Mouse (Mus musculus): ENCODE measurements around the gene Mum1.

Mum1 gene

DNA sequence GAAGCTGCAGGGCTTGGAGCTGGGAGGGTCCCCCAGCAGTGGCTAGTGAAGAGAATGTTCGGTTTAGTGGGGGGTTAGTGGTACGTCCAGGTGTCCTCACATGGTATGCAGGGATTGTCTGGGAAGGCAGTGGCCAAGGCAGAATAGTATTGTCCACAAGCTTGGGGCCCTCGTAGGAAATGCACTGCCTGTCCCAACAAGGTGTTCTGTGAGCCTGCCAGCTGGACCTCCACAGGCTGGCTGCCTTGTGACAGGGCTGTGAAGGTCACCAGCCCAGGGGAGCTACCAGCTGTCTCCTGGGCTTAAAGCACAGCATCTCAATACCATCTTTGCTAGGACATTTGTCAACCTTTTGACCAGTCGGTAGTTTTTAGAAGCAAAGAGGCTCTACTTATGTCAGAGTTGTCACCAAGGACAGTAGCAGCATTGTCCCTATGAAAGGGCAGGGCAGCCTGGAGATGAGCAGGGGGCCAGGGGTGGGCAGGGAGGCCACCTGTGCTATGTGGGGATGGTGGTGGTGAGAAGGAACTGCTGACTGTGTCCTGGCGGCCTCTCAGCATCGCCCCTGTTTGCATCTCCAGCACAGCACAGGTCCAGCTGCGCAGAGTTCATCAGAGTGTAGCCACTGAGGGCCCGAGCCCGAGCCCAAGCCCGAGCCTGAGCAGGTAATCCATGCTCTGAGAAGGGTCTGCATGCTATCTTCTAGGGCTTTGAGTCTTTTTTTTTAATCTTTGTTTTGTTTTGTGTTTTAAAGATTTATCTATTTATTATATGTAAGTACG, 26.4 kb downstream of the Mum1 start:
- no peak for DNase-seq

DNA sequence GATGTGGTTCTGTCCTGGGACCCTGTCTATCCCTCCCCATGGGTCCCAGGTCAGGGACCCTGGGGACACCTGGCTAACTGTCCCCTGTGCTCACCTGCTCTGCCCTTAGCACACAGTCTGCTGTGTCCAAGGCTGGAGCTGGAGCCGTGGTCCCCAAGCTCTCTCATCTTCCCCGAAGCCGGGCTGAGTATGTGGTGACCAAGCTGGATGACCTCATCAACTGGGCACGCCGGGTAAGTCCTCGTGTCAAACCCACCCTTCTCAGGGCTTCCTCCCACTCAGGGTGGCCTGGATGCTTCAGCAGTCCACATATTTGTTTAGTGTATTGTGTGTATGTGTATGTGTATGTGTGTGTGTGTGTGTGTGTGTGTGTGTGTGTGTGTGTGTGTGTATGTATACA, 27.3 kb downstream of the Mum1 start:
- no peak for DNase-seq

DNA sequence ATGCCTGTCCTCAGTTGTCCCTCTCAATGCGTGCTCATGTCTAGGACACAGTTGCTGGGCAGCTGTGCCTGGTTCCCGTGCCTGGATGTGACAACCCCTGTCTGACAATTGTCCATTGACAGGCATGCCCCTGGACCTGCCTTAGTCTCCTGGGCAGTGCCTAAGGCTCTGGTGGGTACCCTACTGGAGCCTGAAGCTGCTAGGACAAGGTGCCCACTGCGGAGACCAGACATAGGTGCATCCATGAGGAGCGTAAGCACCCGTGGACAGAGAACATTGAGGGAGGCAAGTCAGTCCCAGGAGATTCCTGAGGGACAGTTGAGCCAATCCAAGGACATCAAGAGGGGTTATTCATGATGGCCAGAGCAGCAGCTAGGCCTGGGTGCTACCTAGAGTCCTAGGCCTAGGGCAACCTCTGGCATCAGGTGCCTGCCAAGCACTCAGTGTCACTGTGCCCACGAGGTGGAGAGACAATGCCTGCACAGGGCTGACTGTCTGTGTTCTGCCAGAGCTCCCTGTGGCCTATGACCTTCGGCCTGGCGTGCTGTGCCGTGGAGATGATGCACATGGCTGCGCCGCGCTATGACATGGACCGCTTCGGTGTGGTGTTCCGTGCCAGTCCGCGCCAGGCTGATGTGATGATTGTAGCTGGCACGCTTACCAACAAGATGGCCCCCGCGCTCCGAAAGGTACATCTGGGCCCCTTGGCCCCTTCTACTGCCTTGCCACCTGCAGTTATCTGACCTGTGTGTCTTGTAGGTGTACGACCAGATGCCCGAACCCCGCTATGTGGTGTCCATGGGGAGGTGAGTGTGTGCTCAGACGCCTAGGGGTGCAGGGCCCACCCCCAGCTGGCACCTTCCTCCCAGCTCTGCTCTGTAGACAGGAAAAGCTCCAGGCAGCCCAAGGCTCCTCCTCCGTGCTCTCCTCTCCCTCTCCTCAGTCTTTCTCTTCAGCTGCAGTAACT, 28.4 kb downstream of the Mum1 start:
- DNase-seq, result no peak

DNA sequence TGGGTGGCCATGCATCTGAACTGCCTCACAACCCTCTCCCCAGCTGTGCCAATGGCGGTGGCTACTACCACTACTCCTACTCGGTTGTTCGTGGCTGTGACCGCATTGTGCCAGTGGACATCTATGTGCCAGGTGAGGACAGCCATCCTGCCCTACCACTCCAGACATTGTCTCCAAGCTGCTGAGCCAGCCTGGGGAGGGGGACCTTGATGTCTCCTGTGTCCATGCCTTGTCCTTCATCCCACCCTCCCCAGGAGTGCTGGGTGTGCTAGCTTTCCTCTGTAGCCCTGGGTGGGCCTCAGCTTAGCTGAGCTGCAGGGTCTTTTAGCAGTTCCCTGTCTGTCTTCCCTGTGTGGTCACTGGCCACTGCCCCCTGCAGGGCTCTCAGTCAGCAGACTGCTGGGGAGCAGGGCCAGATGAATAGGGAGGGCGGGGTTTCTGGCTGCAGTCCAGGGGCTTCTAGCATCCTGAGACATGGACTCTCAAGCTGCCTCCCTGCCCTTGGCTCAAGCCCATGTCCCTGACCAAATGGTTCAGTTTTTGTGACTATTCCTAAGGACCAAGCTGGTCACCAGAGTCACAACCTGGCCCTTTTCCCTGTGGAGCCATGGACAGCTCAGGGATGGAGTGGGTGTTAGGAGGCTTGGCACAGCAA, 29.8 kb downstream of the Mum1 start:
- DNase-seq, result no peak

DNA sequence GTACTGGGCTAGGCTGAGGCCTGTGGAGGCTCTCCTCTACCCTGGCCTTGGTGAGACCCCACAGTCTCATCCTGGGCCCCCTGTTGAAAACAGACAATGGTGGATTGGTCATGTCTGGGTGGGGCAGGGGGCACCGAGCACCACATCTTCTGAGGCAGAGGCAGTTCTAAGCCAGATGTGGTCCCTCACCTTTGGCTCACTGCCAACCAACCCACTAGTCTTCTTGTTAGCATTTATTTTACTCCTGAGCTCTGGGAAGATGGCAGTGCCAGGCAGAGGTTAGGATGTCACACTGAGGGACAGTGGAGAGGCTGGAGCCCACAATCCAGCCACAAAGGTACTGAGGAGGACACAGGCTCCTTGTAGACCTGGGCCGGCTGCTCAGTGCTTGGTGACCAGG, 31.7 kb downstream of the Mum1 start:
- DNase-seq, result no peak

DNA sequence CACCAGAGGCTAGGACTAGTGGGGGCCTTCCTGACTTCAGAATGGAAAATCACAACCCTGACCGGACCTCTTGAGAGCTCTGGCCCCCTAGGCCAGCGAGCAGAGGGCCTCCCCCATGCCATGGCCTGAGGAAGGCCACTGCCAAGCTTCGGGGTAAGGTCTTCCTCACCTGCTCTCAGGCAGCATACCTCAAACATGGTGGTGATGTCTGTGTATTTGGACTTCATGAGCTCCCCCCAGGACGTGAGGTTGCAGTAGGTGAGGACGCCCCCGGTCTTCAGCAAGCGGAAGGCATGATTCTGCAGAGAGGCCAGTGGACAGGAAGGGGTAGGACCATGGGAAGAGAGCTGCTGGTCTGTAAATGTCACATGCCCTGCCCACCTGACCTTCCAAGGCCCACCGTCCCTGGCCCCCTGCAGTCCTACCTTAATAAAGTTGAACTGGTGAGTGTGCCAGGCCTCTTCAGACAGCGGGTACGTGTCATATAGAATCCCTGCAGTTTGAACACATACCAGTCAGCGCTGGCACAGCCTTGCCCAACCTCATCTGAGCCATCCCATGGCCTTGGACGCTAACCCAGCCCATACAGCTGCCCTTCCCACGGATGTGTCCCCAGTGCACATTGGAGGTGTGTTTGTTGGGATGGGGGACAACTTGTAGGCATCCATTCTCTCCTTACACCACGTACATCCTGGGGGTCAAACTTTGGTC, 32.7 kb downstream of the Mum1 start:
- DNase-seq, result no peak

DNA sequence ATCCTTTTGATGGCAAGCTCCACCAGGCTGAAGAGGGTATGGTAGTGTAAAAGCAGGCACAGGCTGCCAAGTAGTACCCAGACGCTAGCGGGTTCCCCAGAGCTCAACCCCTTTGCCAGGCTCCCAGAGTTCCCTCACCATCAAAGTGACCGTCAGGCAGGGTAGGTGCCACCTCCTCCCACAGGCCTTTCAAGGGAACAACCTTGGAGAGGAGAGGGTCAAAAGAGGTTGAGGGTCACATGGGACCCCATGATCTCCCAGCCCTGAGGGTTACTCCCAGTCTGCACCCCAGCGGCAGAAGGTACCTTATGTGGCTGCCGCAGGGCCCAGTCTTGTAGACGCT, 33.2 kb downstream of the Mum1 start:
- no peak for DNase-seq

DNA sequence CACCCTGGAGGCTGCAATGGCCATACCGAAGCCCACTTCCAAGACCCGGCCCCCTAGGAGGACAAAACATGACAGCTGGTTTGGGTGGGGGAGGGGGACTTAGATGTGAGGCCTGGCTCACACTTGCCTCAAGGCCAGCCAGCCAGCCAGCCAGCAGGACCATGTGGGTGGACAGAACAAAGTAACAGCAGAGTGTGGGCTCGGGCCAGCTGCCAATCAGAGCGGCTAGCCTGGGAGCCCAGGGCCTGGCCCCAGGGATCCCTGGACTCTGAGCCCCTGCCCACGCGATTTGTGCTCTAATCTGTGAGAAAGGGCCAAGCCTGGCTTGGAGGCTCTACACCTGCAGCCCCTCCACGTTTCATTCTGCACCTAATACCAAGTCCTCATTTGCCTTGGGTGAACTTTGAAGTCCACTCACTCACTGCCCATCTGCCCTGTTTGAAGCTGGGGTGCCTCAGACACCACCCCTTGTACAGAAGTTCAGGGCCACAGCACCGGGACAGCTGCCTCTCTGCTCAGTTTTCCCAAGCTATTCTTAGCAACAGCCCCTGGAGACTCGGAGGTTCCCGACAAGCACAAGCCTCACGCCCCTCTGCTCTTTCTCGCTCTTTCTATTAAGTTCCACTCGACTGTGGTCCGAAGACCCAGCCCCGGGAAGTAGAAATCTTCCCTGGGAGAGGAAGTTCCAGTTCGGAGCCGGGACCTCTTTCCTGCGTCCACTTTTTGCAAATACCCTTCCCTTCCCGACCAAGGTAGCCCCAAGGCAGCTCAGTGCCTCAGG, 33.8 kb downstream of the Mum1 start:
- DNase-seq, result no peak

DNA sequence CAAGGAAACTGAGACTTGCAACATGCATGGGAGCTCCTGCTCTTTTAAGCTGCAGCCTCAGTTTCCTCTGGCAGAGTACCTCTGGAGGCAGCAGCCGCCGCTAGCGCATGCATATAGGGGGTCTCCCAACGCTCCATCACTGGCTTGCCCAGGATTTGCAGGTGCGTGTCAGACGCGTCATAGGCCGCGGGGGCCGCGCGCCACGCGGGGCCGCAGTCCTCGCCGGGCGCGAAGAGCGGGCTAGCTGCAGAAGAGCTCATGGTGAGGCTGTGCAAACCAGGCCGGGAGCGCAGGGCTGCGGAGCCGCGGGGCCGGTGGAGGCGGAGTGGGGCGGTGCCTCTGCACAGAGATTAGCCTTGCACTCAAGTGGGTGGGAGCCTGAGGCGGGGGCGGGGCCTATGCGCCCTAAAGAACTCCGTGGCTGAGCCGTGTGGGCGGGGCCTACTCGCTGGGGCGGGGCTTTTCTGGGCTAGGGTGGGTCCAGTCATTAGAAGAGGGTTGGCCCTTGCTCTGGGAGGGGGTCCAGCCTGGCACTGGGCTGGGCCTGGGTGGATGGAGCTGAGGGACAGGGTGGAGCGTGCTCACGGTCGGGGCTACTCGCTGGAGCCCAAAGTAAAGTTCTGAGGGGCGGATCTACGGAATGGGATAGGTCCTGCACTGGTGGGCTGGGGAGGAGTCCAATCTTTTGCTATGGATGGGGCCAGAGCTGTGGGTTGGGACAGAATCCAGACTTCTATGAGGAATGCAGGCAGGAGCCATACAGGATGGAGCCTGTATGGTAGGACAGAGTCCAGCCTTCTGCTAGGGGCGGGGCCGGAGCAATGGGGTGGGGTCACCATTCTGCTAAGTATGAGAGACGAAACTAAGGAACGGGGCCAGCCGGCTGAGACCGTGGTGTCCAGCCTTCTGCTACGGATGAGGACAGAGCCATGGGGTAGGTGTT, 34.7 kb downstream of the Mum1 start, which contains the start of the genes Gamt and Dazap1:
TSS of gene Gamt (minus strand) at position 371 of the 943 bp plus-strand sequence.
TSS of gene Dazap1 (plus strand) at position 845 of the 943 bp plus-strand sequence.
- DNase-seq, result peak; percentile 92

DNA sequence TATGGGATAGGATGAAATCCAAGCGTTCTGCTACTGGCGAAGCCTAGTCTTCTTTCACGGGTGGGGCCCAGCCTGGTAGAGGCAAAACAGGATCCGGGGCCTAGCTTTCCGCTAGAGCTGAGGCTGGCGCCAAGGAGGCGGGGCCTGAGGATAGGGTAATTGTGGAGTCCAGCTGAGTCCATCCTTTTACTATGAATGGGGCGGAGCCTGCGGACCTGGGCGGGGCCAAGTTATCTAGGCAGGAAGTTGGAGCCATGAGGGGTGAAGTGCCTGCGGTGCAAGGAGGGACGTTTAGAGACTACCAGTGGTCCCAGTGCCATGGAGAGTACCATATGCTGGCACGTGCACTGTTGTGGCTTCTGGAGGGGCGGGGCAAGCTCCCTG, 35.3 kb downstream of the Mum1 start:
- peak; percentile 83 to 85 for DNase-seq

DNA sequence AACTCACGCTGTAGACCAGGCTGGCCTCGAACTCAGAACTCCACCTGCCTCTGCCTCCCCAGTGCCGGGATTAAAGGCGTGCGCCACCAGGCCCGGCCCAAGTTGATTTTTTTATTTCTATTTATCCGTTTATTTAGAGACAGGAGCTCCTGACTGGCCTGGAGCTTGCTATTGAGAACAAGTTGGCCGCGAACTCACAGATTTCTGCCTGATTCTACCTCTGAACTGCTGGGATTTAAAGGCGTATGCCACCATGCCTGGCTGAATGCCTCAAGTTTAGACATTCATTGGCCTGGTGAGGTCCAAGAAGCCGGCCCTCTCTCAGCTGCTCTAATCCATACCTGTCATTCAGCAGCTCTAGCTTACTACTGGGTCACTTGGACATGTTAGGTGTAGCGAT, 35.9 kb downstream of the Mum1 start:
- no peak for DNase-seq

DNA sequence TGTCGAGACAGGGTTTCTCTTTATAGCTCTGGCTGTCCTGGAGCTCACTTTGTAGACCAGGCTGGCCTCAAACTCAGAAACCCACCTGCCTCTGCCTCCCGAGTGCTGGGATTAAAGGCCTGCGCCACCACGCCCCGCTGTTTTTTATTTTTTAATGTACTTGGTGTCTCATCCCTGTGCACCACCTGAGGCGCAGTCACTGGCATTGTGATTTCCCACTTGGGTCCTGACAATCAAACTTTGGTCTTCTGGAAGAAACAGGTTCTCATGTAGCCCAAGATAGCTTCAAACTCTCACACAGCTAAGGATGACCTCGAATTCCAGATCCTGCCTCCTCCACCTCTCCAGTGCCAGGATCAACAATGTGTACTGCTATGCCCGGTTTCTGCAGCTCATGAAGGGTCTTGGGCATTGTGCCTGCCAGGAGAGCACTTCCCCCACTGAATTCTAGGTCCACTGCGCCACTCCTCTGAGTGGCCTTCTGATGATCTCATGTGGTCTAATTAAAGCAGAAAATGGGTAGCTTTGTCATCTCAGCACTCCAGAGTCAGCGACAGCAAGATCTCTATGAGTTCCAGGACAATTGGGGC, 36.6 kb downstream of the Mum1 start:
- no peak for DNase-seq

DNA sequence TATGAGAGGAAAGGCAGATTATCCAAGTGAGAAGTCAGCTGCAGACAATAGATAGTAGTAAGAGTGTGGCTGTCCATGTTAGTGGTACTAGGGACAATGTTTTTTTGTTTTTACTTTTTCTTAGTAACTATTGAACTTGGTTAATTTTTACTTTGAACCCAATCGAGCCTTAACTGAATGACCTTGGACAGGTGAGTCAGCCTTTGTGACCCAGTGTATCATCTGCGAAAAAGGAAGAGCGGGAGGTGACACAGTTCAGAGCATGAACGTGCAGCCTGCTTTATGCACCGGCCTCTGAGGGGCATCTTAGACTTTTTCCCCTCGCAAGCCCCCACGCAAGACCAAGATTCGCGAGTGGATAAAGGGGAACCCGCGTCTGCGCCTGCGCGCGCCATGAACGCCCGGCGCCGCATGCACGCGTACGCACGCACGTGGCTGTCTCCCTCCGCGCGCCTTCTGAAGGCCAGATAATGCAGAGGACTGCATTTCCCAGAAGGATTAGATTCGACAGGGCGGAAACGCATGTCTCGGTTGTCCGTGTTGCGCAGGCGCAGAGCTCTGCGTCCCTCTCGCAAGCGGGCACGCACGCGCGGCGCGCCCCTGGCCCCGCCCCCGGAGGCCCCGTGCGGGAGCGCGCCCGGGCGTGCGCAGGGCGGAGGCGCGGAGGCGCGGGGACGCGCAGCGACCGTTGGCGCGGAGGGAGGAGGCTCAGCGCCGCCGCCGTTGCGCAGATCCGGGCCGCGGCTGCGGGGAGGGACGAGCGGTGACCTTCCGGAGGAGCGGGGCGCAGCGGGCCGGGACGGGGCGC, 38.3 kb downstream of the Mum1 start:
- DNase-seq, result peak; percentile 97 to 99

DNA sequence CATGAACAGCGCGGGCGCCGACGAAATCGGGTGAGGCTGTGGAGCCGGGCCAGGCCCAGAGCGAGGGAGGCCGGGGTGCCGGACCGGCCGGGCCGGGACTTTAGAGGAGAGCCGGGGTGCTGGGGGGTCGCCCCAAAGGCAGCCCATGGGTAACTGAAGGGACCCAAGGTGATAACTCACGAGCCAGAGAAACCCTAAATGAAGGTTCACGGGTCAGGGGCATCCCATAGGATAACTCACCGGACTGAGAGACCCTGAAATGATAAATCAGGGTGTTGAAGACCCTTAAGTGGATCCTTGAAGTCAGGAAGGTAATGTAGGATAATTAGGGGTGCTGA, 38.9 kb downstream of the Mum1 start:
- no peak for DNase-seq

DNA sequence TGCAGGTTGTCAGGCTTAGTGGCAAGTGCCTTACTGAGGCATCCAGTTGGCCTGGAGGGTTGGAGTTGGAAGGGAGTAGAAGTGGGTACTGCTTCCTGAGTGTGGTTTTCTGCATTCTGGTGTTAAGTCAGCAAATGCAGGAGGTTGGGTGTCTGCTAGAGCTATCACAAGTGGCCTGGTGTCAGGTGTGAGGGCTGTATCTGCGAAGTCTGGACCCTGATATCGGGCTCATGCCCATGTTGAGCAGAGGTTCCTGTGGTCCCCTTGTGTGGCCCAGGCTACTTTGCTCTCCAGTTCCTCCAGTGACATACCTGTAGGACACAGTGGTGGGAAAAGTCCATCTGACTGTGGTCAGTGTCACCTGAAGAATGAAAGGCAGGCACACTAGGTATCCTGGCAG, 43.9 kb downstream of the Mum1 start:
- no peak for DNase-seq

DNA sequence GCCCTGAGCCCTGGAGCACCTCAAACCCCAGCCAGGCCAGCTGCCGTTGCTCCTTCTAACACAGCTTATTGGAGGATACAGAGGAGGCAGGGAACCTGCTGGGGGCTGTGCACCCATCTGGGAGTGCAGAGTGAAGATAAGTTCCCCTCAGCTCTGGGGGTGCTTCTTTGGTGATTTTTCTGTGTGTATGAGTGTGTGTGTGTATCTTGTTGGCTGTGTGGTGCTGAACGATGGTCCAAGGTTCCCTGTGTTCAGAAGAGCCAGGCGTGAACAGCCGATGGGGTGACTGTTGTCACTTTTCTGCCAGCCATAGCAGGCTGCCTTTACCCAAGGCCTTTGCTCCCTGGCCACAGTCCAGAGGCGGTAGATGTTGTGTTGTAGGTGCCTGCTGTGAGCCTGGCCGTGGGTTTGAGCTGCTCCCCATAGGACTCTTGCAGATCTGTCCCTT, 44.5 kb downstream of the Mum1 start:
- no peak for DNase-seq

DNA sequence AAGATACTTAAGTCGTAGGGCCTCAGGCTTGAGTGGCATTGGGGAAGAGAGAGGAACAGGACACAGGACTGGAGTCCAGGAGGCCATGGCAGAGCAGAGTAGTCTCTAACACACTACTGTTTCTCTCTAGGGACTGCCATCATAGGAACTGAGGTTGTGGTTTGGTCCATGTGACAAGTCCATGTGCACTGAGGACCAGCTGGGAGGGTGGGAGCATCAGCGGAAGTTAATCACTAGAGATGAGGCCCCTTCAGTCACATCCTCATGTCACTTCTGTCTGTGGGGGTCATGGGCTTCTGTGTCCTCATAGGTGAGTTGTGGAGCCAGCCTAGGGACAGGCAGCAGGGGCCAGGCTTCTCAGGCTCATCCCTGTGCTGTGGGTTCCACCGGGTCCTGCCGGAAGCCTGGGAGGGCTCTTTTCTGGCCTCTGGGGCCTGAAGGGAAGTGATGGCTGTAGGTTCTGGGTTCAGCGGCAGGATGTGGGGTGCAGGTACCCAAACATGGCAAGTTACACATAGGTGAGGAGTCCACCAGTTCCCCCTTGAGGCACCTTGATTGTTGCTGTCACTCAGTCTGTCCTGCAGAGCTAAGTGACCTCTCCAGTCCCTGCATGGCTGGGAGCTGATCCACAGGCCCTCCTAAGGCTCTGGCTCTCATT, 45.1 kb downstream of the Mum1 start:
- peak; percentile 38 to 45 for DNase-seq

DNA sequence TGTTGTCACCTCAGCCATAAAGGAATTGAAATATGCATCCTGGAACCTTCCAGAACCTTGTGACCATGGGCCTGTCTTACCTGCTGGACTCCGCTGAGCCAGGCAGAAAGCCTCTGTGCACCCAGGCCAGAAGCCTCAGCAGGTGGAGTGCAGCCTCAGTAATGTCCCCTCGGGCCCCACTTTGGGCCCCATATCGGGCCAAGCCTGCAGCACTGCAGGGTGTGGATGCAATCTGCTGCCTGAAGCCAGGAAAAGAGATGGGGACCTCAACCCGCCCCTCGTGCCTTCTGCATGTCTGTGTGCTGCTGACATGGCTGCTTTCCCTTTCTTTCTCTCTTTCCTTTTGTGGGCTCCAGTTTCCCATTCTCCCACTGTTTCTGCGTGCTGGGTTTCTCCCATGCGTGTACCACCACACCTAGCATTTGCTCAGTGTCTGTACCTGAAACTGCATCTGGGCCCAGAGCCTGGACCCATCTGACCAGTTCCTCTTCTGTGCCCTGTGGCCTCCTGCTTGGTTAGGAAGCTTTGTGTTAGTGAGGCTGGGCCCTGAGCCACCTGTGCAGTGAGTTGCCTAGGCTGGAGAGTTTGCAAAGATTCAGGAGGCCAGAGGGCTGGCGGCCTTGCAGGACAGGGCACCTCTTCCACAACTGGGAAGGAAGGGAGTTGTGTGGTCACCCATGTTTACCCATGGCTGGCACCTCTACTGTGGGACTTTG, 45.8 kb downstream of the Mum1 start:
- no peak for DNase-seq
